Mouse (Mus musculus): Measurements from ENCODE around the gene Fntb.

DNA sequence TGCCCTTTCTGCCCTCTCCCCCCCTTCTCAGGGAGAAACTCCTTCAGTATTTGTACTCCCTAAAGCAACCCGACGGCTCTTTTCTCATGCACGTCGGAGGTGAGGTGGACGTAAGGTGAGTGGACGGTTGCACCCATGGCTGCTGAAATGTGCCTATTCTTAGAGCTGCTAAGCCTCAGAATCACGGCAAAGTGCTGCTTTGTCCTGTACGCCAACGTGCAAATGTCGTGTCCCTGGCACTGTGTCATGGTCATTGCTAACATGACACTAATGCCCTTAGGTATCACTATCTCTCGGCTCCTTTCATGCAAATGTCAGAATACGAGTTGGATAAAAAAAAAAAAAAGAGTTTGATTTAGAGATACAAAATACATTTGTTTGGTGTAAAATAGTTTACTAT is 122.6 kb downstream of the Fntb start:
- TF ChIP-seq CTCF (IDR thresholded peaks at IDR 0.05; ENCODE audit: low read depth) (no peak), EP300 (IDR thresholded peaks at IDR 0.05; ENCODE audit: low read depth) (no peak)

All from liver, postnatal 0 days (tissue).